Mouse (Mus musculus) liver, adult 2 months (tissue): ENCODE data around the gene Etfrf1. TPM values are rescaled to one million over a fixed set of nuclear protein-coding genes. Genes with fewer than 3 reads are reported as not detected.

ENCODE experiments used
- DNase-seq: peaks from one replicate; pipeline ENCODE4 v3.0.0-alpha.2; 2011; ENCODE audit warnings: low read depth, low spot score; ENCODE audit errors: extremely low read depth
- H3K27ac ChIP-seq: fragments of 200-500 bp; replicated peaks from 2 replicates; pipeline ENCODE4 v1.5.1; 2012; ENCODE audit warnings: low read depth, mild to moderate bottlenecking, control low read depth, inconsistent platforms, low read length; ENCODE audit not compliant: insufficient read depth
- H3K27me3 ChIP-seq: fragments of 200-500 bp; 2 replicates; pipeline ENCODE4 v1.6.1; 2012; ENCODE audit warnings: mild to moderate bottlenecking, moderate library complexity, low read length, inconsistent platforms; ENCODE audit not compliant: control insufficient read depth, insufficient read depth
- H3K36me3 ChIP-seq: fragments of 200-500 bp; 2 replicates; pipeline ENCODE4 v1.6.1; 2012; ENCODE audit warnings: low read length, inconsistent platforms; ENCODE audit not compliant: control insufficient read depth, insufficient read depth
- H3K4me1 ChIP-seq: fragments of 200-500 bp; 2 replicates; pipeline ENCODE4 v1.6.1; 2011; ENCODE audit warnings: low read length; ENCODE audit not compliant: control insufficient read depth, insufficient read depth
- H3K4me3 ChIP-seq: fragments of 200-500 bp; 2 replicates; pipeline ENCODE4 v1.5.1; 2011; ENCODE audit warnings: low read depth, mild to moderate bottlenecking, control low read depth, low read length, moderate library complexity; ENCODE audit not compliant: insufficient read depth
- H3K79me2 ChIP-seq: fragments of 200-500 bp; 2 replicates; pipeline ENCODE4 v1.6.1; 2012; ENCODE audit warnings: inconsistent platforms, mild to moderate bottlenecking, low read length, moderate library complexity; ENCODE audit not compliant: control insufficient read depth, insufficient read depth
- H3K9ac ChIP-seq: fragments of 200-500 bp; 2 replicates; pipeline ENCODE4 v1.6.1; 2012; ENCODE audit warnings: low read depth, mild to moderate bottlenecking, control low read depth, inconsistent platforms, low read length
- CTCF ChIP-seq: fragments of 200-500 bp; IDR thresholded peaks from 2 replicates; pipeline ENCODE4 v1.5.1; 2011; ENCODE audit warnings: low read depth, low read length, control low read depth
- POLR2A ChIP-seq: fragments of 200-500 bp; IDR thresholded peaks from 2 replicates; pipeline ENCODE4 v1.6.1; 2011; ENCODE audit warnings: low read length, control low read depth; ENCODE audit not compliant: insufficient read depth; ENCODE audit errors: extremely low read depth
- WGBS: fragments of 180-500 bp; shearing (Covaris S2); methylation state at CpG from one replicate; pipeline ENCODE4 v1.1.7; 2018; 5-methylcytosine and 5-hydroxymethylcytosine counted together
- polyA plus RNA-seq: library from polyadenylated mRNA; depleted of rRNA; stranded (reverse); fragments of >200 nt; gene quantifications from 2 replicates; pipeline ENCODE4 v1.2.3, GENCODE M21; 2012
- total RNA-seq: library from RNA; depleted of rRNA; stranded (reverse); fragments of >200 nt; gene quantifications from 2 replicates; pipeline ENCODE4 v1.2.3, GENCODE M21; 2014

Gene Etfrf1
- total and polyA plus RNA-seq, 2 experiments: 18.0 to 61.1 TPM

- H3K4me3 ChIP-seq: no peak overlapping the region
- no peak for DNase-seq
- H3K79me2 ChIP-seq: peaks cover 5% of the 10 kb centered on the region; the same call in 1 of the 2 replicates
- peaks cover 3% of the 10 kb centered on the region; the same call in 1 of the 2 replicates for H3K4me1 ChIP-seq
- no peak overlapping the region for H3K9ac ChIP-seq
- peaks cover 13% of the 10 kb centered on the region for H3K36me3 ChIP-seq
- no peak overlapping the region for H3K27ac ChIP-seq
- H3K27me3 ChIP-seq: no peaks in the 10 kb centered on the region
- no peak for TF ChIP-seq CTCF
- no peak for TF ChIP-seq POLR2A
- 83% methylated on average over 6 of the region's 6 CpGs for WGBS
These were observed 24.4 kb downstream of the Etfrf1 start for GRCm38 (mm10) chr6:145235367-145235766.

GRCm38 (mm10) chr6:145237148-145237547 lies 26.2 kb downstream of the Etfrf1 start:
- TF ChIP-seq CTCF (no peak), POLR2A (no peak)
- no peak overlapping the region for H3K9ac ChIP-seq
- H3K36me3 ChIP-seq: peaks cover 10% of the 10 kb centered on the region
- no peaks in the 10 kb centered on the region for H3K27me3 ChIP-seq
- H3K4me3 ChIP-seq: no peak overlapping the region
- H3K79me2 ChIP-seq: peaks cover 10% of the 10 kb centered on the region; the same call in 1 of the 2 replicates
- no peak for DNase-seq
- WGBS: 72% methylated on average over 4 of the region's 4 CpGs
- H3K27ac ChIP-seq: no peak overlapping the region
- H3K4me1 ChIP-seq: peaks cover 3% of the 10 kb centered on the region; the same call in 1 of the 2 replicates

GRCm38 (mm10) chr6:145240285-145240684 lies 29.4 kb downstream of the Etfrf1 start:
- no peak for DNase-seq
- no peak overlapping the region for H3K4me3 ChIP-seq
- peaks cover 14% of the 10 kb centered on the region; the same call in 1 of the 2 replicates for H3K79me2 ChIP-seq
- TF ChIP-seq CTCF (no peak), POLR2A (no peak)
- peaks cover 5% of the 10 kb centered on the region for H3K36me3 ChIP-seq
- no peak overlapping the region for H3K27ac ChIP-seq
- H3K4me1 ChIP-seq: peaks cover 3% of the 10 kb centered on the region; the same call in 1 of the 2 replicates
- H3K9ac ChIP-seq: no peak overlapping the region
- H3K27me3 ChIP-seq: no peaks in the 10 kb centered on the region
- WGBS: 82% methylated on average over 6 of the region's 6 CpGs

DNA sequence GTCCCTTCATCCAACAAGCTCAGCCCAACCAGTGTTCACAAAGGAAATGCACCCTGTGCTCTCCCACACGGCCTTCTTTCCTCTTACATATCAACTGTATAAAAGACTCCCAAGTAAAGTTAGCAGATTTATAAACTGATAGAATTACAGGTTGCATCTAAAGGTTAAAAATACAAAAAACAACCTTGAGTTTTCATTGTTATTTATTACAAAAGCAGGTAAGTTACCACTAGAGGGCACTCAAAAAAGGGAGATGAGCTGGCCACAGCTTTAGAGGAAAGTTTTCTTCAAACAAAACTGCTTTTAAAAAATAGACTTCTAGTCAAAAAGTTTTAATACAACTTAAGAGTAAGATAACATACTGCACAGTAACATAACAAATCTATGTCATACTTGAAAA lies 31.6 kb downstream of the Etfrf1 start:
- H3K4me3 ChIP-seq: no peak overlapping the region
- no peak overlapping the region for H3K27ac ChIP-seq
- no peaks in the 10 kb centered on the region for H3K27me3 ChIP-seq
- DNase-seq: peak; percentile 46
- peaks cover 16% of the 10 kb centered on the region; the same call in 1 of the 2 replicates for H3K79me2 ChIP-seq
- no peak overlapping the region for H3K9ac ChIP-seq
- no peaks in the 10 kb centered on the region for H3K4me1 ChIP-seq
- peaks cover 5% of the 10 kb centered on the region; the same call in 1 of the 2 replicates for H3K36me3 ChIP-seq
- TF ChIP-seq CTCF (peak; percentile 40; the same call in 1 of the 2 replicates), POLR2A (no peak)
- 35% methylated on average over 1 of the region's 1 CpGs for WGBS

DNA sequence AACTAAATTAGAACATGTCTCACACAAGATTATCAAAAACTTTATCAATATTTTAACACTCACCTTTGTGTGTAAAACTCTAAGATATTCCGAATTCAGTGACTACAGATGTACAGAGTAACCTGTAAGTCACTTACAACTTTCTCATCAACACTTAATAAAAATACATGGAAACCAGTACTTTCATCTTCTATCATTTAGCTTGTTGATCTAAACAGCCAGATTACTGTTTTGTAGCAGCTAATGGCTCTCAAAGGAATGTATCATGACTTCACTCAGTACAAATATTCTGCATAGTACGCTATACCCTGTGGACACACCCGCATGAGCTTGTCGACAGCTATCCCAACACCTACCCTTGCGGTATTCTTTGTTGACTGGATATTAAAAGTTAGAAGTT lies 35.9 kb downstream of the Etfrf1 start:
- Histone ChIP-seq H3K4me3 (no peak overlapping the region), H3K9ac (no peak overlapping the region), H3K27me3 (no peaks in the 10 kb centered on the region), H3K27ac (no peak overlapping the region), H3K36me3 (peaks cover 2% of the 10 kb centered on the region; the same call in 1 of the 2 replicates), H3K79me2 (peaks cover 12% of the 10 kb centered on the region; the same call in 1 of the 2 replicates), H3K4me1 (peaks cover 10% of the 10 kb centered on the region)
- DNase-seq: no peak
- TF ChIP-seq CTCF: no peak
- TF ChIP-seq POLR2A: no peak
- 84% methylated on average over 5 of the region's 5 CpGs for WGBS

DNA sequence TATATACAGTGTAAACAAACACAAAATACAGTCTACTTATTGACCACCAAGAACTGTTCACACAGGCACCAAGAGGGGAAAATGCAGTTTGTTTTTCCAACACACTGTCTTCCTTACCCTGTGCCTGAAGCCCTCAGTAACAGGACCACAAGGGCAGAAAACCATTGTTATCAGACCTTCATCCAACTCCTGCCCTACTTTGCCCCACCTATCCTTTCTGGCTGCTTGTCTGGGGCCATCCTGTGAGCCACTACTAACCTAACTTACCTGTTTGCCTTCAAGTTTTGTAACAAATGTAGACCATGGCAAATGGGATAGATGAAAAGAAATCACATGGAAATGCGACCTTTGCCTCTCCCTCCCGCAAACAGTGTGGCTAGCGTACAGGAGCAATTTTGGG lies 37.0 kb downstream of the Etfrf1 start:
- Histone ChIP-seq H3K4me1 (peaks cover 10% of the 10 kb centered on the region), H3K27ac (no peak overlapping the region), H3K79me2 (peaks cover 12% of the 10 kb centered on the region; the same call in 1 of the 2 replicates), H3K36me3 (peaks cover 2% of the 10 kb centered on the region; the same call in 1 of the 2 replicates), H3K9ac (no peak overlapping the region), H3K27me3 (no peaks in the 10 kb centered on the region), H3K4me3 (no peak overlapping the region)
- peak; percentile 69 for DNase-seq
- WGBS: 13% methylated on average over 3 of the region's 3 CpGs
- TF ChIP-seq POLR2A (no peak), CTCF (no peak)
